Mouse (Mus musculus) megakaryocyte-erythroid progenitor cell, adult 5-6 weeks (primary cell): ENCODE measurements around the gene Gstt3. TPM values are rescaled to one million over a fixed set of nuclear protein-coding genes. Genes with fewer than 3 reads are reported as not detected.
"Not testable (repeated sequence)": the region's sequence is repeated elsewhere in the genome, so short reads cannot be mapped to it uniquely, and the experiment has no call there.

Source experiments
- ATAC-seq: replicated peaks from 2 replicates; pipeline ENCODE4 v1.8.0; 2016; ENCODE audit warnings: mild to moderate bottlenecking, inconsistent platforms; ENCODE audit not compliant: severe bottlenecking, poor library complexity, low FRiP score, low TSS enrichment
- total RNA-seq, 2 experiments: library from RNA; stranded (forward) in 1 of 2; stranded (reverse) in 1 of 2; fragments of 200-1000, 215-1000 nt in 1 of 2; fragments of >200 nt in 1 of 2; fragmentation: Nextera tagmentation in 1 of 2; gene quantifications; 2 replicates each; pipeline ENCODE4 v1.2.3; 2014 to 2017

Gene Gstt3
- total RNA-seq, 2 experiments from 2014 or later, result 2.7 to 3.0 TPM

GRCm38 (mm10) chr10:75788277-75788676, 7.1 kb upstream of the Gstt3 start:
- ATAC-seq, result no peak

- no peak for ATAC-seq
Measured at GRCm38 (mm10) chr10:75785442-75785841, 4.2 kb upstream of the Gstt3 start.

- no peak for ATAC-seq
Measured at GRCm38 (mm10) chr10:75779206-75780174, 1.7 kb downstream of the Gstt3 start.

- ATAC-seq, result no peak
Measured at GRCm38 (mm10) chr10:75777885-75778284, 3.3 kb downstream of the Gstt3 start.

GRCm38 (mm10) chr10:75776562-75776961, 4.7 kb downstream of the Gstt3 start:
- ATAC-seq, result no peak

- no peak for ATAC-seq
Measured at GRCm38 (mm10) chr10:75774587-75774986, 6.6 kb downstream of the Gstt3 start.

GRCm38 (mm10) chr10:75774102-75774501, 7.1 kb downstream of the Gstt3 start:
- no peak for ATAC-seq

GRCm38 (mm10) chr10:75772795-75773664, 8.2 kb downstream of the Gstt3 start, which contains the start of gene Ddt:
Ddt (minus strand) TSS chr10:75773414.
- ATAC-seq, result peak; percentile 91

- ATAC-seq, result not testable (repeated sequence)
Measured at GRCm38 (mm10) chr10:75767756-75768155, 13.5 kb downstream of the Gstt3 start.

GRCm38 (mm10) chr10:75766856-75767255, 14.4 kb downstream of the Gstt3 start:
- ATAC-seq, result no peak

GRCm38 (mm10) chr10:75764519-75765473, 16.4 kb downstream of the Gstt3 start:
- peak; percentile 68 for ATAC-seq

- peak; percentile 91 for ATAC-seq
Measured at GRCm38 (mm10) chr10:75763682-75764518, 17.3 kb downstream of the Gstt3 start, which contains the start of gene Cabin1. Cabin1 (minus strand) TSS chr10:75764341.

GRCm38 (mm10) chr10:75762413-75762812, 18.8 kb downstream of the Gstt3 start:
- peak; percentile 71 for ATAC-seq

GRCm38 (mm10) chr10:75760311-75760710, 20.9 kb downstream of the Gstt3 start:
- ATAC-seq, result no peak

GRCm38 (mm10) chr10:75756719-75757118, 24.5 kb downstream of the Gstt3 start:
- ATAC-seq, result no peak

- peak; percentile 82 for ATAC-seq
Measured at GRCm38 (mm10) chr10:75744017-75744416, 37.2 kb downstream of the Gstt3 start.

- ATAC-seq, result no peak
Measured at GRCm38 (mm10) chr10:75743369-75743768, 37.8 kb downstream of the Gstt3 start.

- ATAC-seq, result no peak
Measured at GRCm38 (mm10) chr10:75740866-75741265, 40.3 kb downstream of the Gstt3 start.
